Mouse (Mus musculus): ENCODE results near the gene Cln5.
A peak's percentile ranks its signal among the peaks of the same experiment; 100 is the strongest.

Cln5 gene

DNA sequence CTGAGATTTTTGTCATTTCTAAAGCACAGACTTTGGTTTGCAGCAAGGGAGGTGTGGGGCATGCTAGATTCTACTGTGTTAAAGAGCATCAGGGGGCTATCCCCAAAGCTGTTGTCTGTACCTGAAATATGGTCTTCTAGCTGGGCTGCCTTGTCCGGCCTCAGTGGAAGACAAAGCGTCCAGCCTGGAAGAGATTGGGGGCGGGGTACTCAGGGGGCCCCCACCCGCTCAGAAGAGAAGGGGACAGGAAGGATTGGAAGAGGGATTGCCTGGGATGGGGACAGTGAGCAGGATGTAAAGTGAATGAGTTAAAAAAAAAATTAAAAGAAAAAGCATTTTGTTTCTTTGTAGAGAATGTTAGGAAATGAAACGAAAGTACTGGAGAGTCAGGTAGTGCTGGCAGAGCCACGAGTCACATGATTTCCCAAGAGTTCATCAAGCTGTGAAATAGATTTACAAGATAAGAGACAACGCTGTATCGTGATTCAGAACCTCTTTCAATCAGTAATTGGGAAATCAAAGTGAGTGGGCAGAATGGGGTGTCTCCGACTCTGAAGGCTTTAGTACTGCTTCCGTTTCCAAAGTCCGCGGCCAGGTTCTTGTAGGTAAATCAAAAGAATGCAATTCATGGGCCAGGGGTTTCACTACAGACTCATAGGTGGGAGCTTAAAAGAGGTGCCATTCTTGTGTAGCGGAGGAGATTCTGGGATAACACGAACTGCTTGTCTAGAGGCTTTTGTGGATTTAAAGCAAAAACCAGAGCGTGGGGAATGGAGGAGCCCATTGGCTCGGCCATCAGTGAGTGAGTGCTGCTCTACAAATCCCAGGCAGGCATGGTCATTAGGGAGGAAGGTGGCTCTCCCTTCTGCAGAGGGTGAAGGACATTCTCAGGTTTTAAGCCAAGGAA is 8.2 kb downstream of the Cln5 start:
- DNase-seq (ENCODE audit: low spot score in 2 of 2) = no peak

DNA sequence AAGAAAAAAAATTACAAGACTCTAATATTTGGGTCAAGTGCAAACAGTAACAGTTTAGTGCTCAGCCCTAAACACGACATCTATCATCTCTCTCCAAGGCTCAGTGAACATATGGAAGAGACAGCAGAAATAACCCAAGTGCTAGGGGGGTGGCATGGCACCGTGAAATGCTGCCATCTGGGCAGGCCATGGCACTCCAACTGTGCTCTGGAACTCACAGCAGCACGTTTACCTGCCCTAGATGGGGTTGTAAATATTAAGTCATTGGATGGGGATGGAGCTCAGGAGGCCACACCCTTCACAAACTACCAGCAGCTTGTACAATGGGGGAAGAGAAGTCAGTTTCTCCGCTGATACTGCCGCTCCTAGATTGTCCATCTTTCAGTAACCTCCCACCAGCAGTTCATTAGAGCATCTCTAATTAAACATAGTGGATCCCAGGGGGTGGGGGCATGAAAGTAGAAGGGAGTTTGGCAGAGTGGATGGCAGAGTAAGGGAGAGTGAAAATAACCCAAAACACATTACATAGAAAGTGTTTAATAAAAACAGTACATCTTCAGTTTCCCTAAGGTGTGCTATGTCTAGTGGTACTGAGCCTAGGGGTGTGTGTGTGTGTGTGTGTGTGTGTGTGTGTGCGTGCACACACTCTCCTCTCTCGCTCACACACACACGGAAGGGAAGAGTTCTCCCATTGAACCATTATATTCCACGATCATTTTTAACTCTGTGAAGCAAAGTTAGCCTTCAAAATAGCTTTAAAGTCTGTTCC is 9.4 kb downstream of the Cln5 start:
- no peak for DNase-seq (ENCODE audit: low spot score in 2 of 2)

DNA sequence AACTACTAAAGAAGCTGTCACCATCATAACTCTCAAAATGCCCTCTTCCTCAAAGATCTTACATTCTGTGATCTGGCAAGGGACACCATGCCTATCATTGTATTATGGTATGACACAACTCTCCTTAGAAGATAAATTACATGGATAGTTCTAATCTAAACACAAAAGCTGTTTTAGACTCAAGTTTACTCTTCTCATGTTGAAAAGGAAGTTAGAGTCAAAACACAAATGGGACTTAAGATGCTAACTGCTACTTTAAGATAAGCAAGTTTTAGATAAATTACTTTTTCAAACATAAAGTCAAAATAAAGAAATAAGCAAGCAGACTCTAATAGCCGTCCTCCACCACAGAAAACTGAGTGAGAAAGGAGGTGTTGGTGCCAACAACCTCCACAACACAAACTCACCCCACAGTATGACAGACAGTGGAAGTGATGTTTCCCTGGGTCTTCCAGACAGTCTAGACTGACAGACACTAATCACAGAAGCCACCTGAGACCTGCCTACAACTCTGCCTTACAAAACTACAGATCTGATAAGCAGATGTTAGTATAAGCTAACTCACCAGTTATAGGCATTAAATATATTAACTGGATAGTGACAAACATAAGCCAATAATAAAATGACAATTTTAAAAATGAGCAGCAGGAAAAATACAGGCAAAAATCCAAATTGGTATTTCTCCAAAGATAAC is 16.0 kb downstream of the Cln5 start:
- DNase-seq (ENCODE audit: low spot score in 2 of 2) = no peak

DNA sequence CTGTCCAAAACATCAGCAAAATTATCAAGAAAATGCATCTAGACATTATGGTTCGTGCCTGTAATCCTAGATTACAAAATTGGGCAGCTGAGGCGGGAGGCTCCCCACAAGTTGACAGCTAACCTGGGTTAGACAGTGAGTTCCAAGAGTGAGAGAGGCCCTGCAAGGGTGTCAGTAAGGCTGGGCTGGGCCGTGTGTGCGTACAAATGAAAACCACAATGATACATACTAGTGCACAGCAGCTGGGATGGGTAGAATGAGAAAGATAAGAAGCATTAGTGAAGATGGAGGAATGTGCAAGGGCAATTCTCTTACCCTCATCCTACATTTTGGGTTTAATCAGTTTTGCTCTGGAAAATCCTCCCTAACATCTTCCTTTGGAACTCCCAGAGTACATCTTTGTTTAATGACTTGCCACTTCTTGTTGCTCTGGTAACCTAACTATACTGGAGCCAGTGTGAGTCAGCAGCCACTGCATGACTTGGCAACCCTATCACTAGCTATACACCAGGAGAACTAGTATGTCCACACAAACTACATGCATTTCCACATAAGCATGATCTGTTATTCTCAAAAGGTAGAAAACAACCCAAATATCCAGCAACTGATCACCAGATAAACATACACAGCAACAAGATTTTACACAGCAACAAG is 16.8 kb downstream of the Cln5 start:
- no peak for DNase-seq (ENCODE audit: low spot score in 2 of 2)

DNA sequence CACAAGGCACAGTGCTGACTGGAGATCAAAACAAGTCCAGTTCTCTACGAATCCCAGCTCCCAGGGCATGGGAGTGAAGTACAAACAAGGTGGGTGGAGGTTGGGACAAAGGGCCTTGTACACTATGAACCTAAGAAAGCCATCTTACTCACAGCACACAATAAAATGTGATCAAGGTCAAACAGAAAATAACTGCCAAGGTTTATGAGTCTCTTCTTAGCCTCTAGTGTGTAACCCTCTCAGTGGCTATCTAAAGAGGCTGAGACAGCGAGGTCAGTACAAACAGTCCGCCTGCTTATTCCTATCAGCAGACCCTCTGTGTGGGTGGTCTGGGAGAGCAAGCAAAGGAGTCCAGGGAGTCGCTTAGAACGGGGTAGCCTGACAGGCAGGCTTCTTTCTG is 17.8 kb downstream of the Cln5 start:
- DNase-seq (ENCODE audit: low spot score in 2 of 2) = no peak

DNA sequence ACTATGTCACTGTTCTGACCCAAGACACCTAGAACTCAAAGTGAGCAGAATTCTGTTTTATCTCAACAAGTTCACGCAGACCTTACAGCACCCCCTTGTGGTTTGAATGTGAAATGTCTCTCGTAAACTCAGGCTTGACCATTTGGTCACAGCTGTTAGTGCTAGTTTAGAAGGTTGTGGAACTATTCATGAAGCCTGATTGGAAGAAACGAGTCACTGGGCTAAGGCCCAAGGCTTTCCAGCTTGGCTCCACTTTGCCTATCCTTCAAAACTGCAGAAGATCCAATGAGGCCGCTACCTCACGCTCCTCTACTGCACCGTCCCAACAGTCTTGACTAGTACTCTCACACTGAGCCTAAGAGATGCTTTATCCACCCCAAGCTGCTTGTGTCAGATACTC is 18.6 kb downstream of the Cln5 start:
- DNase-seq (ENCODE audit: low spot score in 2 of 2) = peak in 1 of 2 experiments; percentile 41

DNA sequence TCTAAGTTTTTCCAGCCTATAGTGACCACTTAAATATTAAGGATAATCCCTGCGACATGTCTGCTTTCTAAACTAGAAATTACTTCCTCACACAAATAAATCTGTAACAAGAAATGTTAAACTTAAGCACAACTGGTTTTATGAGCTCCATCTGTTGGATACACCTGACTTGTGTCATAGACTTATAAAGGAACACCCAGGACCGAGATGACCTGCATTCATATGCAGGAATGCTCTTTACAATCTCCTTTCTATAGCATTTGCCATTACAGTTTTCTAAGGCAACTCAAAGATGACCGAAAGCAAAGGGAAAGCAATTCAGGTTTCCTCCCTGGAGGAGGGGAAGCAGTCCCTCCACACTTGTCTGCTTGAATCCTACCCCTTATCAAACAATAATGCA is 23.2 kb downstream of the Cln5 start:
- no peak for DNase-seq (ENCODE audit: low spot score in 2 of 2)

DNA sequence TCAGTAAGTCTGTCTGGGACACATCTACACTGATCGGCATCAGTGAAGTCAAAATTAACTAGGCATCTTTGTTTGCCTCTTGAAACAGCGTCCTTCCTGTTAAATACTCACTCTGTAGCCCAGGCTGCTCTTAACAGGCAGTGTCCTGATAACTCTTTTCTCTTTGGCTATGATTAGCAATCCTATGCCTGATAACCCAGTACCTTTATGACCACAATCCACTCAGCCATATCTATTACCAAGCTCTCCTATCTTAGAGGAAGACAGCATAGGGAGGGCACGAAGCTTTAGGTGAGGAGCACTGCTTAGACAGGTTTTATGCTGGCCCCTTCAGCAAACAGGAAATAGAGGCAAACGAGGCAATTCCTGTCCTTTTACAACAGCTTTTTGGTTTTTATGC is 23.7 kb downstream of the Cln5 start:
- no peak for DNase-seq (ENCODE audit: low spot score in 2 of 2)

DNA sequence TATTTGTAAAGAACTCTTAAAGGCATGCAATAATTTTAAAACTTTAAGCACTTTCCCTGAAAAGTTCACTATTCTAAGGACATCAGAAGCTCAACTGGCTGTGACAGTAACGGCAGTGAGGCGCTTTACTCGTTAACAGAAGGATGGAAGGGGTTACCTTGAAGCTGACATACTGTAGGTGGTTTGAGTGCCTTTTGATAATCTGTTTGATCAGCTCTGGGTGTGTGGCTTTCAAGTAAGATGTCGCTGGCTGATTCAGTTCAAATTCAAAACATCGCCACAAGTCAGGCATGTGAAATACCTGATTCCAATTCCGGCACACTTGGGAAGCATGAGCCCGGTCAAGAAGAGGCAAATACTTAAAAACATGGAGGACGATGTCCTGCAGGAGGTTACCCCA is 25.0 kb downstream of the Cln5 start:
- no peak for DNase-seq (ENCODE audit: low spot score in 2 of 2)

DNA sequence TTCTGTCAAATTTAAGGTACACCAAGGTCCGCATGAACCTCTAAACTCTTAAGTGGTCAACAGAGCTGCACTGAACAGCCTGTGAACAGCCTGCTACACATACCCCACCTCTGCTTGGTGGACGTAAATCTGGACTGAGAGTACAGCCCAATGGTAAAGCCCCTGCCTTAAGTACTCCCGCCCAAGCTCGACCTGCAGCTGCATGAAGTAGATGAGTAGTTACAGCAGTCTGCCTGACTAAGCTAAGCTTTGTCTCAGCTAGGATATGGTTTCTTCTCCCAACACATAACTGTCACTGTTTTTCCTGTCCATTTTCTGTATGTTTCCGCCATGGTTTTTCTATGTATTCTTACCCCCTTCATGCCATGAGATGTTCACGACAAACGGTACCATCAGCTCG is 25.8 kb downstream of the Cln5 start:
- no peak for DNase-seq (ENCODE audit: low spot score in 2 of 2)

DNA sequence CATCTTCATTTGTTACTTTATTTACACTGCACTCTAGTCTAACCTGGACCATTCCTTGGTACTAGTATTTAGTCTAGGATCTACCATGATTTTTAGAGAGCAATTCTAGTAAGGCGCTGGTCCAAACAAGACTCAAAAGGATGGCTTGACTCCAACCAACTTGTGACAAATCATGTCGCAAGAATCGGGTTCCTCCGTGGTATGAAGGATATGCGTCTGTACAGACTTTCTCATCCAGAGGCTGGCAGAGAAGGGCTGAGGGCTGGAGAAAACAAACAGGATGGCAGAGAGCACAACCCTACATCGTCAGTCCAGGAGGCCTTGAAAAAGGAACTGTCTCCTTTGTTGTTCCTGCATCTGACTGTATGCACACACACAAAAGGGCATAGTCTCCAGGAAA is 26.6 kb downstream of the Cln5 start:
- peak in 1 of 2 experiments; percentile 39 for DNase-seq (ENCODE audit: low spot score in 2 of 2)

DNA sequence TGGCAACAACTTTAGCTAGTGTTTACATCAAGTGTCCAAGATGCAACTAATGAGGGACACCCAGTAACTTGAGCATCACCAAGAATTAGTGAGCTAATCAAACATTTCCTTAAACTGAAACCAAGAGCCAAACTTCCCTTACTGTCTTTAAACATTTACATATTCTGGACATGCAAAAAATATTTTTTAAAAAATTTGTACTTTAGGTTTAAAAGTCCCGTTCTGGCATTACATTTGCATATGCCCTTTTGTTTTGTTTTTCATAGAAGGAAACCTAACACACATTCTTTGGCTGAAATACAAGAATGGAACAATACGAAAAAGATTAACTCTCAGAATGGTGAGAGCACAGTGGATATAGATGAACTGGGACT is 28.2 kb downstream of the Cln5 start:
- DNase-seq (ENCODE audit: low spot score in 2 of 2) = no peak

DNA sequence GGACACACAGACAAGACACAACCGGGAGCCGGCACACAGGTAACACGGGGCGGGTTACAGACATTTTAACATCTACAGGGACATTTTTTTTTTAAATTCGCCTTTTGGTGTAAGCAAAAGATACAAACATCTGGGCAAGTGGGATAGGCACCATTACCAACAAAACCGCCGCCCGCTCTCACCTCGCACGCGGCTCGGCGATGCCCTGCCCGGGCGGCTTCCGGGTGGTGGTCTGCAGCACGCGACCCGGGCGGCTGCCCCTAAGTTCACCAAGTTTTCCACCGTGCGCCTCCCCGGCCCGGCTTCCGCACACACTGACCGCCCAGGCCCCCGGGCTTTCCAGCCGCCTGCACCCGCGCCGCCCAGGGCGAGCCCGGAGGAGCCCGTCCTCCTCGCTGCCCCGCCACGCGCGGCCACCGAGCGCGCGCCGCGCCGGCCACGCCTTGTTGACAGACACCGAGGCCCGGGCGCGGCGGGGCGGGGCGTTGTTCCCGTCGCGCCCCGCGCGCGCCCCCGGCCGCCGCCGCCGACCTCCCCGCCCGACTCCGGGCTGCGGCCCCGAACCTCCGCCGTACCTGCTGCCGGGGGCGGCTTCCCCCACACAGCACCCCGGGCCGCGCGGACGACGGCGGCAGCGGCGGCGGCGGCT is 28.7 kb downstream of the Cln5 start:
- DNase-seq (ENCODE audit: low spot score in 2 of 2) = peak; percentile 74 to 86

DNA sequence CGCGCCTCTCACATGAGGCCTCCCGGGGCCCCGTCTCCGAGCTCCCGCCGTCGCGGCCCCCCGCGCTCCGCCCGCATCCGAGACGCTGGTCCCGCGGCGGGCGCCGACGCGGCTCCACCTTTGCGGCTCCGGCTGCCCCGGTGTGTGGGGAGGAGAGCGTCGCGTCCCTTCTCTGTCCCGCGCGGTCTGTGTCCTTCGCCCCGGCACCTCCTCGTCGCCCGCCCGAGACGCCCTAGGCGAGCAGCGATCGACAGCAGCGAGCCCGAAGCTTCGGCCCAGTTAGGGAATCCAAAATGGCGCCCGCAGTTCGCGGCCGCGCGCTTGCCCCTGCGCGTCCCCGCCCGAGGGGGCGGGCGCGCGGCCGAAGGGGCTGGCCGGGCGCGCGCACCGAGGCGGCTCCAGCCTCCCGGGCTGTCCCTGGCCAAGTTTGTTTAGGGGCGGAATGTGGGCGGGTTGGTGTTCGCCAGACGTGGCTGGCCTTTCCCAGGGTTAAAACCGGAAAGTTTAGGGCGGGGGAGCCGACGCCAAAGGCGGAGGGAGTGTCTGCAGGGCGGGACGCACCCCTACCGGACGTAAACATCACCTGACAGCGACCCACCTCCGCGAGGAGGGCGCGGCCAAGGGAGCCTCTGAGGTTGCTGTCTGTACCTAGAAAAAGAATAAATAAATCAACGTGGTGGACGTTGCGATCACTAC is 29.4 kb downstream of the Cln5 start, which contains the start of gene Fbxl3:
Gene Fbxl3 (minus strand): TSS at position 329 of the 696 bp plus-strand sequence.
- DNase-seq (ENCODE audit: low spot score in 2 of 2) = peak; percentile 91 to 96

DNA sequence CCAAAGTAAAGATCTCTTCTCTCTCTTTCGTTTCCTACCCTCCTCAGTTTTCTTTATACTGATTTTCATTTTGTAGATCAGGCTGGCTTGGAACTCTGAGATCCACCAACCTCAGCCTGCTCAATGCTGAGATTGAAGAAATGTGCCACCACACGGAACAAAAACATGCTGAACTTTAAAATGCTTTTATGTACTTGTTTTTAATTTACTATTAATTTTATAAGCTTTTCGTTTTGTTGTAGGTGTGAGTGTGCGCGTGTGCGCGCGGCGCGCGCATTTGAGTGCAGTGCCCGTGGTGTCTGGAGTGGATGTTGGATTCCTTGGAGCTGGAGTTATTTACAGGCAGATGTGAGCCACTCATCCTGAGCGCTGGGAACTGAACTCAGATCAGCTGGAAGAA is 30.3 kb downstream of the Cln5 start:
- DNase-seq (ENCODE audit: low spot score in 2 of 2) = no peak

DNA sequence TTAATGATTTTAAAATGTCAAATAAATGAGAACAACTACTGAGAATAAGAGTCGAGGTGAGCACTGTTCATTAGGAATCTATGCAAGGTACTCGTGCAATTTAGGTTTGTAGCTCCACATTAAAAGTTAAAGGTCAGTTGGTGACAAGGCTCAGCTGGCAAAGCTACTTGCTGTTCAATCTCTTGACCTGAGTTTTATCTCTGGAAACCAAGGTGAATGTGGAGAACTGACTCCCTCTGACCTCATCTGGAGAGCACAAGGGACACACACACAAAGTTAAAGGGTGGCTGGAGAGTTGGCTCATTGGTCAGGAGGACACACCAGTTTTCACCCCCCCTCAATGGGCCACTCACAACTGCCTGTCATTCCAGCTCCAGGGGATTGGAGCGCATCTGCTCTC is 31.2 kb downstream of the Cln5 start:
- no peak for DNase-seq (ENCODE audit: low spot score in 2 of 2)

DNA sequence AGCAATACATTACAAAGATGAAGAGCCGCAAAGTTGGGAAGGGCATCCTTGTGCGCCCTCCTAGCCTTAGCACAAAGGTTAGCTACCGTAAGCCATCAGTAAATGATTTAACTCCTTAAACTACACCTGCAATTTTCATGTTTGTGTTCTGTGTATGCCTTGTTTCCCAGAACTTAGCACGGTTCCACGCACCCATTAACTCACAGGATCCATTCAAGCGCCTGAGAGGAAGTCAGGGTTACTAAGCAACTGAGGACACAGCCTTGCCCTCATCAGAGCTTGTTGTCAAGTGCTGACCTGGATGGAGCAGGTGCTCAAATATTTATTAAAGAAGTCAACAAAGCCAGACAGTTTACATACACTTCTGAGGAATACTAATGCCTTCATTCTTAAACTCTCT is 32.2 kb downstream of the Cln5 start:
- DNase-seq (ENCODE audit: low spot score in 2 of 2) = no peak

DNA sequence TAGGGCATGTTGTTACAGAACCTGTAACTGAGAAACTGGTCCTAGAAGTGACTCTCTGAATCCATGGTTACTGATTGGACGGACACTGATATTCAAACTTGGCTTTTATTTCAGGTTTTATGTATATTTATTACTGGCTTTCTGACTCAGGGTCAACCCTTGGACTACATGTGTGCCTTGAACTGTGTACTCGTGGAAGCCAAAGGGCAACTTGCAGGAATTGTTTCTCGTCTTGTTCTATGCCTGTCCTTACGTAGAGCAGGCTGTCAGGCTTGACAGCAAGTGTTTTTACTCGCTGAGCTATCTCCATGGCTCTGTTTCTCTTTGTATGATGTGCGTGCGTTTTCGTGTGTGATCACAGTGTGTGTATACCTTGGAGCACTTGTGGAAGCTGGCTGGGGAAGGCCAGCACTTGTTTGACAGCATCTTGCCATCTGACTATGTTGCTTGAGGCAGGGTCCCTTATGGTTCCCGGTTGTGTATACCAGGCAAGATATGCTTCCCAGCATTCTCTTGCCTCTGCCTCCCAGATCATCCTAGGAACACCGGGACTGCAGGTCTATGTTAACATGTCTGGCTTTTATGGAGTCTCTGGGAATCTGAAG is 32.8 kb downstream of the Cln5 start:
- no peak for DNase-seq (ENCODE audit: low spot score in 2 of 2)

DNA sequence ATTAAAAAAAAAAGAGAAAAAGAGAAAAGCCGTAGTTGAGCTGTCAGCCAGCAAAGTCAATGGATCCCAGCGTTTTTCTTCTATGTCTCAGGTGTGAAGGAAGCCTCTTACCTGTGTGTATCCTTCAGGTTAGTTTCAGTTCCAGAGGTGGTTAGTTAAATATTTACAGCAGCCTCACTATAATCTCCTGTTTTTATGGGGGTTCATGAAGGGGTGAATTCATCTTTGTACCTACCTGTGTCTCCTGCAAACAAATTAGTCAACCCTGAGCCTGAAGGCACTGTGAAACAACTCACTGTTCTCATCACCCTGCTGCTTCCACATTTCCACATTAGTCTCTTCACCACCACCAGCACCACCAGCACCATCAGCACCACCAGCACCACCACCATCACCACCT is 36.3 kb downstream of the Cln5 start:
- DNase-seq (ENCODE audit: low spot score in 2 of 2) = no peak

DNA sequence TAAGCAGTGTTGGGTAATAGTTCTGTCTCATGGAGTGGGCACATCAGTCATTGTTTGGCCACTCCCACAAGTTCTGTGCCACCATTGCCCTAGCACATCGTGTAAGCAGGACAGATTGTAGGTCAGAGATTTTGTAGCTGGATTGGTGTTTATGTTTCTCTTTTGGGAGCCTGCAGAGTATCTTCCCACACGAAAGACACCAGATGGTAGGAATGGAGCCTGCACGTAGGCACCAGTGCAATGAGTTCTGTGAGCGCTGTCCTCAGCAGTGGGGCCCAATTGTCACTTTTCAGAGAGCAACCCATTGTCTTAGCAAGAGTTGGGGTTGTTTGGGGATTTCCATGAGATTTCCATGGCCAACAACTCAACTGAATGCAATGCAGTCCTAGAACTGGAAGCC is 40.0 kb downstream of the Cln5 start:
- DNase-seq (ENCODE audit: low spot score in 2 of 2) = no peak
